Mouse (Mus musculus) heart, adult 2 months (tissue): ENCODE data around the gene Elfn1.

Experiments
- CTCF ChIP-seq: fragments of 200-600 bp; IDR thresholded peaks from 2 replicates; pipeline ENCODE4 v1.8.1; 2022; ENCODE audit warnings: antibody characterized with exemption, mild to moderate bottlenecking, moderate library complexity
- EP300 ChIP-seq: fragments of 200-500 bp; IDR thresholded peaks from 2 replicates; pipeline ENCODE4 v1.6.1; 2011; ENCODE audit warnings: low read depth, low read length, control low read depth; ENCODE audit not compliant: insufficient read depth
- POLR2A ChIP-seq: fragments of 200-500 bp; IDR thresholded peaks from 2 replicates; pipeline ENCODE4 v1.6.1; 2011; ENCODE audit warnings: mild to moderate bottlenecking, low read depth, low read length, control low read depth; ENCODE audit not compliant: insufficient read depth

GRCm38 (mm10) chr5:139899044-139899443 is 8.7 kb upstream of the Elfn1 start:
- no peak for TF ChIP-seq CTCF
- TF ChIP-seq POLR2A = no peak
- no peak for TF ChIP-seq EP300
